Mouse (Mus musculus) cerebellum, postnatal 10 days (tissue): Measurements from ENCODE around the gene Heatr1.
A peak's percentile ranks its signal among the peaks of the same experiment; 100 is the strongest.
"Not testable (repeated sequence)": the region's sequence is repeated elsewhere in the genome, so short reads cannot be mapped to it uniquely, and the experiment has no call there.

ENCODE experiments used
- DNase-seq, 2 experiments: peaks; one replicate each; pipeline ENCODE4 v3.0.0; 2021; ENCODE audit warnings: mixed read lengths in 2 of 2

Gene Heatr1

GRCm38 (mm10) chr13:12454686-12455390 is 60.0 kb downstream of the Heatr1 start:
- DNase-seq, result no peak

- DNase-seq, result no peak
Measured at GRCm38 (mm10) chr13:12456711-12457110, 61.9 kb downstream of the Heatr1 start.

- DNase-seq, result peak; percentile 59 to 68
Measured at GRCm38 (mm10) chr13:12460443-12460842, 65.6 kb downstream of the Heatr1 start.

GRCm38 (mm10) chr13:12460881-12461729 is 66.3 kb downstream of the Heatr1 start:
- peak; percentile 93 to 95 for DNase-seq

- DNase-seq, result no peak
Measured at GRCm38 (mm10) chr13:12461730-12462119, 66.9 kb downstream of the Heatr1 start.

- DNase-seq, result no peak
Measured at GRCm38 (mm10) chr13:12462623-12463022, 67.8 kb downstream of the Heatr1 start.

GRCm38 (mm10) chr13:12464159-12464558 is 69.3 kb downstream of the Heatr1 start:
- DNase-seq, result not testable (repeated sequence)

- DNase-seq, result no peak
Measured at GRCm38 (mm10) chr13:12464844-12465243, 70.0 kb downstream of the Heatr1 start, which contains the start of gene Lgals8. TSS of gene Lgals8 (minus strand) at chr13:12464944.

- no peak for DNase-seq
Measured at GRCm38 (mm10) chr13:12468488-12468887, 73.7 kb downstream of the Heatr1 start.

- DNase-seq, result peak; percentile 87 to 90
Measured at GRCm38 (mm10) chr13:12473724-12474378, 79.0 kb downstream of the Heatr1 start.

GRCm38 (mm10) chr13:12475239-12475638 is 80.4 kb downstream of the Heatr1 start:
- no peak for DNase-seq

- no peak for DNase-seq
Measured at GRCm38 (mm10) chr13:12476886-12477285, 82.1 kb downstream of the Heatr1 start.

- DNase-seq, result no peak
Measured at GRCm38 (mm10) chr13:12478301-12478700, 83.5 kb downstream of the Heatr1 start.

GRCm38 (mm10) chr13:12479802-12480201 is 85.0 kb downstream of the Heatr1 start:
- no peak for DNase-seq

GRCm38 (mm10) chr13:12485197-12485596 is 90.4 kb downstream of the Heatr1 start:
- DNase-seq, result no peak

- no peak for DNase-seq
Measured at GRCm38 (mm10) chr13:12485640-12486039, 90.8 kb downstream of the Heatr1 start.
